Mouse (Mus musculus): Measurements from ENCODE around the gene Vmn1r129.
"Not testable (repeated sequence)": the region's sequence is repeated elsewhere in the genome, so short reads cannot be mapped to it uniquely, and the experiment has no call there.

Vmn1r129 gene

DNA sequence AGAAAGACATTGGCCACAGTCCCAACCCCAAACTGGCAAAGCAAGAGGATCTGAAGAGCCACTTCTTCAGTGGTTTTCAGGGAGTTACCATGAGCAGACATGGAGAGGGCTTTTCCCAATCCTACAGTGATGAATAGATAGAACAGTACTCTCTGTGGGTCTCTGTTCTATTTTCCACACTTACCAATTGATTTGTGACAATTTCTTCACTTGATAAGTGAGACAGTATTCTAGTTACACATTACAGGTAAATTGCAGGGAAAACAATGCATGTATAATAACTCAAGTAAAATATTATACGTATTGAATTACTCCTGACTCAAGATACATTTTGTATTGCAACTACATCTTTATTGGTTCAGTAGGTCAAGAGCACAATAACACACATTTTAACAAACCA lies at the start of gene Vmn1r129:
Vmn1r129 (minus strand) TSS at position 101 of the 400 bp plus-strand sequence.
- DNase-seq (ENCODE audit: low spot score): not testable (repeated sequence)

DNA sequence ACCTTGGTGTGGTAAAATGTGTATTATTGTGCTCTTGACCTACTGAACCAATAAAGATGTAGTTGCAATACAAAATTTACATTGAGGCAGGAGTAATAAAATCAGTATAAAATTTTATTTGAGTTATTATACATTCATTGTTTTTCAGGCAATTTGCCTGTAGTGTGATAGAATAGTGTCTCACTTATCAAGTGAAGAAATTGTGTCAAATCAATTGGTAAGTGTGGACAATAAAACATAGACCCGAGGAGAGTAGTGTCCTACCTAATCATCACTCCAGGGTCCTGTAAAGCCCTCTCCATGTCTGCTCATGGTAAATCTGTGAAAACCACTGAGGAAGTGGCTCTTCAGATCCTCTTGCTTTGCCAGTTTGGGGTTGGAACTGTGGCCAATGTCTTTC lies 12.0 kb downstream of the Vmn1r129 start, which contains the start of gene Vmn1r128:
Vmn1r128 (plus strand) TSS at position 301 of the 400 bp plus-strand sequence.
- not testable (repeated sequence) for DNase-seq (ENCODE audit: low spot score)

DNA sequence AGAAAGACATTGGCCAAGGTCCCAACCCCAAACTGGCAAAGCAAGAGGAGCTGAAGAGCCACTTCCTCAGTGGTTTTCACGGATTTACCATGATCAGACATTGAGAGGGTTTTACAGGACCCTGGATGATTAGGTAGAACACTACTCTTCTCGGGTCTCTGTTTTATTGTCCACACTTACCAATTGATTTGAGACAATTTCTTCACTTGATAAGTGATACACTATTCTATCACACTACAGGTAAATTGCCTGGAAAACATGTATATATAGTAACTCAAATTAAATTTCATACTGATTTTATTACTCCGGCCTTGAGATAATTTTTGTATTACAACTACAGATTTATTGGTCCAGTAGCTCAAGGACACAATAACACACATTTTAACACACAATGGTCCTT lies 41.3 kb downstream of the Vmn1r129 start, which contains the start of gene Vmn1r127:
Vmn1r127 (minus strand) TSS at position 101 of the 400 bp plus-strand sequence.
- DNase-seq (ENCODE audit: low spot score): not testable (repeated sequence)

Data from spleen, adult 12 weeks (tissue).